Mouse (Mus musculus): ENCODE measurements around the gene Casp3.
"Not testable (repeated sequence)": the region's sequence is repeated elsewhere in the genome, so short reads cannot be mapped to it uniquely, and the experiment has no call there.

The Casp3 gene

GRCm38 (mm10) chr8:46616879-46617689 is at the start of gene Casp3, which contains the start of gene Primpol:
TSS of gene Casp3 (plus strand) at chr8:46617291.
TSS of gene Primpol (minus strand) at chr8:46617212.
- peak; percentile 88 to 90 for DNase-seq (ENCODE audit: low spot score in 2 of 2)

DNA sequence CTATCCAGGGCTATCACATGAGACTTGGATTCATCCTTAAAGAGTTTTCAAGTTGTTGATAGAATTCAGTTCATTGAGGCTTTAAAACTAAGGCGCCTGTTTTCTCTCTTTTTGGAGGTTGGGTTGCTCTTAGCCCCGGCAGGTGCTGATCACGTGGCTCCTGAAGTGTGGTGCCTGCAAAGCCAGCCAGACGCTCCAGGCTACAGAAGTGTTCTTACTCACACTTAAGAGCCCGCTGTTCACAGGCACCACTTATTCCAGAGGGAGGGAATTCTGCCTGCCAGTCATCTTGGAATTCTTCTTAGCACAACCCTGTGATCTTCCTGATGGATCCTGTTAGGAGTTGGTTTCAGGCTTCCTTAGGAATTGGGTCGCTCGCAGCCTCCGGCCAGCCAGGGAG is 49.1 kb upstream of the Casp3 start:
- DNase-seq (ENCODE audit: low spot score in 2 of 2) = peak; percentile 25 to 56

DNA sequence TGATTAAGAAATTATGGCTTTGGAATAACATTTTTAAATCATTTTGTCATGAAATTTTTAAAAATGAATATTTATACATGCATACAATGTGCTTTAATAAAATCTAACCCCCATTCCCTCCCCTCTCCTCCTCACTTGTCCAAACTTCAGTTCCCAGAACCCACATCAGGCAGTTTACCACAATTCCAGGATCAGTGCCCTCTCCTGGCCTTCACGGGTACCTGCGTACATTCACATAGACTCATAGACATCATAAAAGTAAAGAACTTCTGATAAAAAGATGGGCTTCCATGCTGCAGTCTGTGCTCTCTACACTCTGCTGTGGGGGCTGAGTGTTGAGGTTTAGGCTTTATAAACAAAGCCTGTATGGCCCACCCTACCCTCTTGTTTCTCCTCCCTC is 48.1 kb upstream of the Casp3 start:
- DNase-seq (ENCODE audit: low spot score in 2 of 2) = no peak

DNA sequence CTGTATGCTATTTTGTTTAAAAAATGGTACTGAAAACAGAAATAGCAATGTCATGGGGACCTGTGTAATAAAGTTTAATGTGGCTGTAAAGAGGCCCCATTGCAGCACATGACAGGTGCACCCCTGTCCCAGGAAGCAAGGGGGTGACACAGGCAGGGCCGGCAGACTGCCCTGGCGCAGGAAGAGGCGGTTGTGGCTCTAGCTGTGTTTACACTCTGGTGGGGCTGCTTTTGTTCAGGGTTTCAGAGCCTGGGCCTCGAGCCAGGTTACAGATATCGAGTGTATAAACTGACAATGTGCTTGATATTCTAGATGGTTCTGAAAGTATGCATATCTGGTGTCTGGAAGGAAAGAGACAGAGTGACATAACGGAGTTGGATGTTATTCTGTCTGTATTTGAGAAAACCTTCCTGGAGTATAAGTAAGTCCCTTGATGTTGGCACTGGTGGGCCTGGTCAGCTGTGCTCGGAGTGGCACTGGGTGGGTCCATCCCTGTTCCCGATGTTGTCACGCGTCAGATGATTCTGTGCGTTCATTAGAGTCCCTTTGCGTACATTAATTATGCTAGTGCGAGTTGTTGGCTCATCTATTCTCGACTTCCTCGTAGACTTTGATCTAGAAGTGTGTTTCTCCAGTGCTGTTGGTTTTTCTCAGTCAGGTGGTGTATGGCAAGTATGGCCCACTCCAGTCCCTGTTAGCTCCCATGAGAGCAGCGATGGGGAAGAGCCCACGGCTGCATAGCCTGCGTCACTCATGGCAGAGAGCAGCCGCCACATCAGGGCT is 47.2 kb upstream of the Casp3 start:
- DNase-seq (ENCODE audit: low spot score in 2 of 2) = no peak

- DNase-seq (ENCODE audit: low spot score in 2 of 2) = no peak
Observed at GRCm38 (mm10) chr8:46570673-46571072, 46.4 kb upstream of the Casp3 start.

GRCm38 (mm10) chr8:46573446-46573845 is 43.6 kb upstream of the Casp3 start:
- DNase-seq (ENCODE audit: low spot score in 2 of 2) = no peak

GRCm38 (mm10) chr8:46573964-46574363 is 43.1 kb upstream of the Casp3 start:
- DNase-seq (ENCODE audit: low spot score in 2 of 2) = no peak

DNA sequence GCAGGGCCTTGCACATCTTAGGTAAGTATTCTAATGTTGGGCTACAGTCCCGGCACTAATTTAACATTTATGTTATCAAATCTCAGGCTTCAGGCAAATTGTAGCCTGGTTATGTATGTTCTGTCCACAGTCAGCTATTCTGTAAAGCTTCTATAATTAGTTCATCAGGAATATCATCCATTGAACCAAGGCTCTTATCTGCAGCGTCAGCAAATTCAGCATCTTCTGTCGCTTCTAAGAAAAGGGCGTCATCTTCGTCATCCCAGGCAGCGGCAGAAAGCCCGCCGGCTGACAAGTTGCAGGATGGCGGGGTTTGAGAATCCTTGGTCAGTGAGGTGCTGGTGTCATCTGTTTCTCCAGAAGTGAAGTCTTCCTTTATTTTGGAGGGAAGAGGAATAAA is 38.3 kb upstream of the Casp3 start:
- DNase-seq (ENCODE audit: low spot score in 2 of 2) = no peak

DNA sequence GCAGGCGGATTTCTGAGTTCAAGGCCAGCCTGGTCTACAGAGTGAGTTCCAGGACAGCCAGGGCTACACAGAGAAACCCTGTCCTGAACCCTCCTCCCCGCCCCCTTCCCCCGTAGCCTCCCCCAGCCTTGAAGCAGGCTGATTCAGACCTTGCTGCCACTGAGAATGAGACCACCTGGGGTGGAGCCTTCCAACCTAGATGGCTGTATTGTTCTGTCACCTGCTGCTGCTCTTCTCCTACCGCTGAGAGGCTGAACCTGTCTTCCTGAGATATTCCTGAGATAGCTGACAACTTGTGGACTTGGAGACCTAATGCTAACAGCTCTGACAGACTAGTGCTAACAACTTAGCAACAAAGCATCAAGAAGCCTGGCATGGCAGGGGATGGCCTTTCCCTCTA is 32.8 kb upstream of the Casp3 start:
- not testable (repeated sequence) for DNase-seq (ENCODE audit: low spot score in 2 of 2)

DNA sequence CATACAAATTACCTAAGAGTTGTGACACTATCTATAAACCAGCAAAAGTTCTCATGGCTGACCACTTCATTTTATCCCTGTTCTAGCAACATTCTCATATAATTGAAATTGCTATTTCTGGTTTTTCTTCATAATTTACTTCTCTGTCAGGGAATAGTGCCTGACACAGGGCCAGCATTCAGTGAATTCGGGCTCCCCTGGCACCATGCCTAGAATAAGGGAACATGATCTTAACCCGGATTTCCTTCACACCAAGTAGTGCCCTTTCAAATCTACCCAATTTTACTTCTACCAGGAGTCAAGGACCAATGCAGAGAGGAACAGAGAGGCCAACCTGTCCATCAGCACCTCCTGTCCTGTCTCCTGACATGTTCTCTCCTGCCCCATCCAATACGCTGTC is 31.5 kb upstream of the Casp3 start:
- no peak for DNase-seq (ENCODE audit: low spot score in 2 of 2)

- DNase-seq (ENCODE audit: low spot score in 2 of 2) = no peak
Observed at GRCm38 (mm10) chr8:46587911-46588310, 29.2 kb upstream of the Casp3 start.

DNA sequence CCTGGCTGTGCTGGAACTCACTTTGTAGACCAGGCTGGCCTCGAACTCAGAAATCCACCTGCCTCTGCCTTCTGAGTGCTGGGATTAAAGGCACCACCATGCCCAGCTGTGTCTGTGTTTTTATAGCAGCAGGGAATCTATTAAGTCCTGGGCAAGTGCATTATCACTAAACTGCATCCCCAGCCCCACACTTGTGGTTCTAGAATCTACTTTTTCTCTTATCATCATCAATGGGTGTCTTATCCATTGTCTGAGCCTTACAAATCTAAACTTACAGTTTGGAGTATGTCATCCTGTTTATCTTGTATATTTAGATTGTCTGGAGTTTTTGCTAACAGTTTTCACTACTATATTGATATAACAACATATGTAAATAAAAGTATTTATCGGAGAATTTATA is 28.4 kb upstream of the Casp3 start:
- DNase-seq (ENCODE audit: low spot score in 2 of 2) = no peak

DNA sequence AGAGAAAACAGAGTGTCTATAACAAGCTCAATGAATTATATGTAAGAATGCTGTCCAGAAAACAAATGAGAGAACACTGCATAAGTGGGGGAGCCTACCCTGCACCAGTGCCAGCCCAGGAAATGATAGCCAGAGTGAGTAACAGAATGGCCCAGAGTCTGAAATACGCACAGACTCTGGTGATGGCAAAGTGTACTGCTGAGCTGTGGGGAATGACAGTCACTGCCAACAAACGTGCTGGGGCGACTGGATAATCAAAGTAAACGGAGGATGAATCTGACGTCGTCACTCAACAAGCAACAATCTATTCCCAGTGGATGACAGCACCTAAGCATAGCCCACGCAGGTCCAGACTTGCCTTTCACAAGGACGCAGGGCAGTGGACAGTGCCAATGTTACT is 24.0 kb upstream of the Casp3 start:
- DNase-seq (ENCODE audit: low spot score in 2 of 2) = no peak

DNA sequence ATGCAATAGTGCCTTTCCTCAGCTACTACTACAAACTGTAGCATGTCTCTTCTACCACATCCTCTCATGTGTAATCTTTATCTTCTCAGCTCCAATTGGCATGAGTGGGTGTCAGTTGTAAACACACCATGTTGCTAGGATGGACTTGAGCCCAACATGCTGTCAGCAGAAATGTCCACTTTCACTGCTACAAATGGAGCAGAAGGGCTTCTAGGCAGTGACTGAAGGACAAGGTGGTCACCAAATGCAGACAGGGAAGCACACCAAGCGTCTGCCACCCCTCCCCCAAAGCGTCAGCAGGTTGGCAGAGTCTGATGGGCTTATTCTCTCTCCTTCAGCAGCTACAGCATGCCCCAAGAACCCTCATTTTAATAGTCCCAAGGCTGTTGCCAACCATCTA is 23.3 kb upstream of the Casp3 start:
- no peak for DNase-seq (ENCODE audit: low spot score in 2 of 2)

GRCm38 (mm10) chr8:46595593-46595992 is 21.5 kb upstream of the Casp3 start:
- no peak for DNase-seq (ENCODE audit: low spot score in 2 of 2)

DNA sequence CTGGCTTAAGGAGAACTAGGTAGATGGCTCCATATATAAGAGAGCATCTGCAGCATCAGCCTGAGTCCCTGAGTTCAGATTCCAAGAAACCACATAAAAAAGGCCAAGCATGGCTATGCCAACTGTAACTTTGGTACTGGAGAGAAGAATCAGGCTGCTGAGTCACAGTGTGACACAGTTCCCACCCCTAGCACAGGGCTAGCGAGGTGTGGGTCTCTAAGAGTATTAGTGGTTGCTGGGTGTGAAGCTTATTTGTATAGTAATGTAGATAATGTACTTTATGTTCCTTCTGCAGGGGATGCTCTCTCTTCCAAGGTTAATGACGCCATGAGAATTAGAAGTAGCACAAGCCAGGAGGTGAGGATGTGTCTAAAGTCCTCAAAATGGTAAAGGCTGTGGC is 20.6 kb upstream of the Casp3 start:
- no peak for DNase-seq (ENCODE audit: low spot score in 2 of 2)

DNA sequence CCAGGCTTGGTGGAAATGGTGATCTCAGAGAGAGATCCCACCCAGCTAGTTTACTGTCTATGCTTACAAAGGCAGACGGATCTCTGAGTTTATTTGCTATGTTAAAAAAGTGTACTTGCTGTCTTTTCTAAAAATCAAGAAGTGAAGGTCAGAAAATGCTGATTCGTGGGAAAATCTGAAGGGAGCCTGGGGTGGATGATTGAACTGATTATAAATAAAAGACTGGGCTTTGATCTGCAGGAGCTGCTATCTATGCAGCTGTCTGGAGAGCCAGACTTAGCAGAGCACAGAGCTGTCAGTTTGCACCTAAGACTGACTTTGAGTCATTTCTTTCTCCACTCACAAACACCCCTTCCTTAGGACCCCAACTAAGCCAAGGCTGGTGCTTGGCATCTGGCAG is 19.7 kb upstream of the Casp3 start:
- DNase-seq (ENCODE audit: low spot score in 2 of 2) = no peak

GRCm38 (mm10) chr8:46598114-46598513 is 19.0 kb upstream of the Casp3 start:
- DNase-seq (ENCODE audit: low spot score in 2 of 2) = no peak

GRCm38 (mm10) chr8:46598753-46599152 is 18.3 kb upstream of the Casp3 start:
- no peak for DNase-seq (ENCODE audit: low spot score in 2 of 2)

DNA sequence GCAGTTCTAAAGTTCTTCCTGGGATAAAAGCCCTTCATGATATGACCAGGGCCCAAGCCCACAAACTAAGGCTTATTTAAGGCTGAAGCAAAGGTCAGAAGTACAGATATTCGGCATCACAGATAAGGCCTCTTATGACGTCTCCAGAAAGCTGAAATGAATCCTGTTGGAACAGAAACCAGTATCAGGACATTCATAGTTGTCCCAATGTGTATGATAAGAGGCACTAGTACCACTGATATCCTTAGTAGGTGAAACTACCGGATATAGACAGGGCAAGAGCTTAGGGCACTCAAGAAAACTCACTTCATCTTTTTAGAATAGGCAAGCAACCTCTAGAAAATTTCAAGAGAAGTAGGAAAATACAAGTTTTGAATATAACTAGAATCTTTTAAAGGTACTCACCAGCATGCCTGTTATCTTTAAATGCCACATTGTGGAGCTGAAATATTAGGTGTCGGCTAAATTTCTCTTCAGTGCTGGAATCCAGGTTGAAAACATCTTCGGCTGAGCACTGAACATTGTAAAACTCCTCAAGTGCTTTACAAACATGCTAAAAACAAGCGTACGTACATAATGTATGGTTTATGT is 17.7 kb upstream of the Casp3 start:
- no peak for DNase-seq (ENCODE audit: low spot score in 2 of 2)

DNA sequence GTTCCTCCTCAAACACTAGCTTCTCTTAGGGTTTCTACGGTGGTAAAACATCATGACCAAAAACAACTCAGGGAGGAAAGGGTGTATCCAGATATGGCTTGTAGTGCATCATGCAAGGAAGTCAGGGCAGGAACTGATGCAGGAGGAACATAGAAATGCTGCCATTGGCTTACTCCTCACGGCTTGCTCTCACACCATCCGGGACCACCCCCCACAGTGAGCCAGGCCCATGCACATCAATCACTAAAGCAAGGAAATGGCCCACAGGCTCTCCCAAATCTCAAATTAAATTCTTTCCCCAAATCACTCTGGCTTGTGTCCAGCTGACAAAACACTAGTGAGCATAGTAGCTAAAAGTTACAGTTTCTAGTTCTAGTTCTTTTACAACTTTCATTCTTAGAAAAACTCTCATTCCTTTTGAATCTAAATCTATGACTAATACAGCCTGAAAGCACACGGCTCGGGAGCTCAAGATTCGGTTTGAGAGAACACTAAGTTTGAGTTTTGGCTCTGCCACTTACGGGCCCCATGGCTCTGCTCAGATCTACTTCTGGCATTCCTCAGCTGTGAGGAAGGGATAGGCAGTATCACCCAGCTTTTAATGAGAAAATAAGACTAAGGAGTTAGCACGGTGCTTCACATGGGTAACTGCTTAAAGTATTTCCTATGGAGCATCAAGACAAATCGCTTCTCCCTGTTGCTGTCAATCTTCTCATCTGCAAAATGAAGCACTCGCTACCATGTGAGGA is 16.0 kb upstream of the Casp3 start:
- DNase-seq (ENCODE audit: low spot score in 2 of 2) = no peak

- DNase-seq (ENCODE audit: low spot score in 2 of 2) = no peak
Observed at GRCm38 (mm10) chr8:46603587-46603986, 13.5 kb upstream of the Casp3 start.

All from right cerebral cortex, postnatal 36 days (tissue).